17 mouse cellular contexts compared by ENCODE assay signal in genomic region chr17:67038558-67038957, GRCm38 (mm10).
"Had no signal": no experiment of that assay in that cellular context is flagged by ENCODE, and none has a peak within 500 bp of the region (broad histone marks: within the 10 kb centered on the region; RNA-seq: fewer than 3 reads in every experiment).

No protein-coding gene starts in this region.

- H3K9me3 ChIP-seq: neural tube, embryonic 12.5 days; neural tube, embryonic 13.5 days; neural tube, embryonic 15.5 days; stomach, embryonic 15.5 days had no signal

- H3K9ac ChIP-seq: neural tube, embryonic 12.5 days; neural tube, embryonic 13.5 days; neural tube, embryonic 15.5 days; stomach, embryonic 15.5 days had no signal

- H3K4me2 ChIP-seq: neural tube, embryonic 12.5 days; neural tube, embryonic 13.5 days; neural tube, embryonic 15.5 days; stomach, embryonic 15.5 days had no signal

- H3K27me3 ChIP-seq: neural tube, embryonic 12.5 days; neural tube, embryonic 13.5 days; neural tube, embryonic 15.5 days; stomach, embryonic 15.5 days had no signal

- H3K4me1 ChIP-seq: neural tube, embryonic 12.5 days; neural tube, embryonic 13.5 days; neural tube, embryonic 15.5 days; stomach, embryonic 15.5 days had no signal

- DNase-seq: retina, postnatal 1 day; right cerebral cortex, adult 18-20 months; right cerebral cortex, postnatal 14 days; right cerebral cortex, postnatal 25 days; right cerebral cortex, postnatal 4 days; spleen, adult 18-20 months; thymus, adult 18-20 months; thymus, adult 2 months; thymus, postnatal 14 days; thymus, postnatal 25 days; thymus, postnatal 36 days; thymus, postnatal 4 days had no signal

- H3K4me3 ChIP-seq: neural tube, embryonic 12.5 days; neural tube, embryonic 13.5 days; neural tube, embryonic 15.5 days; stomach, embryonic 15.5 days had no signal

- H3K36me3 ChIP-seq: neural tube, embryonic 12.5 days; stomach, embryonic 15.5 days had no signal

- H3K27ac ChIP-seq: neural tube, embryonic 12.5 days; neural tube, embryonic 13.5 days; neural tube, embryonic 15.5 days; stomach, embryonic 15.5 days; stomach, postnatal 0 days had no signal
